Mouse (Mus musculus): Measurements from ENCODE around the gene Olfr971. TPM values are rescaled to one million over a fixed set of nuclear protein-coding genes. Genes with fewer than 3 reads are reported as not detected.
"Not testable (repeated sequence)": the region's sequence is repeated elsewhere in the genome, so short reads cannot be mapped to it uniquely, and the experiment has no call there.

The Olfr971 gene
- total RNA-seq (2021): not detected
- long read RNA-seq, experiment 1: 0 reads
- long read RNA-seq, experiment 2: 0 reads

DNA sequence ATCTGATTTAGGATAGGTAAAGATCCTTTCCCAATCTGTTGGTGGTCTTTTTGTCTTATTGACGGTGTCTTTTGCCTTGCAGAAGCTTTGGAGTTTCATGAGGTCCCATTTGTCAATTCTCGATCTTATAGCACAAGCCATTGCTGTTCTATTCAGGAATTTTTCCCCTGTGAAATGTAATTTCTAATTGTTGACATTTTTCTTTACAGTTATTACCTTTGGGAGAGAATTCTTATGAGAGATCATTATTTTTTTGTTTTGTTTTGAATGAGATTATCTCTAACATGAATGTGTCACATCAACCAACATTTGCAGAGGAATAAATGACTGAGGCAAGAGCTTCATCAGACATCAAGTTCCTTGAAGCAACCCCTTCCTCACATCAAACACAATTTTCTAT lies at the start of gene Olfr971:
Olfr971 (plus strand) TSS at position 301 of the 400 bp plus-strand sequence.
- not testable (repeated sequence) for DNase-seq

GRCm38 (mm10) chr9:39790558-39790957 lies 46.1 kb upstream of the Olfr971 start, which contains the start of gene Olfr969:
TSS of gene Olfr969 (plus strand) at chr9:39790945.
- DNase-seq: no peak

DNA sequence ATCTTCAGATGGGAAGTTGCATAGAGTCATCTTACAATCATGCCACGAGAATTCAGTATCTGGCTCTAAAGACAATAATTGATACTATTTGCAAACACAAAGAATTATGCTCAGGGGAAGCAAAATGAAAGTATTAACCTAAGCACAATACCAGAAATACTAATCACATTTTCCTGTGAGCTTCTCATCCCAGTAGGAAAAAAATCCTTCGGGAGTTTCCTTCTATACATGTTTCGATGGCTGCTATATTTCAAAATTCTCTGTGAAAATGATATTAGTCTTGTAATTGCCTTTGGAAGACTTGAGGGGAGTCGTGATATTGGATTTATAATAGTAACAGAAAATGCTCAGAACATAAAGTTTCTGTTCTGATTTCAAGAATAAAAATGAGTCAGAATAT lies 28.1 kb upstream of the Olfr971 start, which contains the start of gene Olfr970:
Olfr970 (plus strand) TSS at position 301 of the 400 bp plus-strand sequence.
- no peak for DNase-seq

DNA sequence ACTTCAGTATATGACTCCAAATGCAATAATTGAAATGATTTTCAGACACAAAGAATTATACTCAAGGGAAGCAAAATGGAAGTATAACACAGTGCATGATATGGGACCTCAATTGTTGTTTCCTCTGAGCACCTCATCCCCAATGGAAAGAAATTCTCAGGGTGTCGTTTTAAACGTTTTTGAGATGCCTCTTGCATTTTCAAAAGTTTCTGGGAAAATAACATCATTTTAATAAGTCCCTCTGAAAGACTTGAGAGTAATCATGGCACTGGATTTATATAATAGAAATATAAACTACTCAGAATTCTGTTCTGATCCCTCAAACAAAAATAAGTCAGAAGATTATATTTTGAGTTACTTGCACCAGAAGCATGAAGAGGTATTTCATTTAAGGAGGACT lies 29.4 kb downstream of the Olfr971 start, which contains the start of gene Olfr972:
Olfr972 (plus strand) TSS at position 301 of the 400 bp plus-strand sequence.
- DNase-seq: no peak

DNA sequence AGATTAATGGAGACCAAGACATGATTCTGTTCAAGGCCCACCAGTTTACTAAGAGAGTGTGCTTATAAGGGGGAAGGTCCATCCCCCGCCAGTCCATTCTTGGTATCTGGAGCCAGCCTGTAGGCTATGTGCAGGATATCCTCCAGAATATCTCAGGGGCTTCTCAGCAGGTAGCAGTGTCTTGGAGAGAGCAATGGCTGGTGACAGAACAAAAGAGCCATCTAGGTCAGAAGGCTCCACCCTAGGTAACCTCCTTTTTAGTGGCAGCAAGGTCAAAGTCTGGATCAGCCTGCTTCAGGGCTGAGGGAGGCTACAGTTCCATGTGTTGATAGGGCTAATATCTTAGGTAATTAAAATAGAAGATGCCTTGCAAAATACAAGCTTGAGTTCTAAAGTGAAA lies 35.3 kb downstream of the Olfr971 start:
- not testable (repeated sequence) for DNase-seq

- DNase-seq: not testable (repeated sequence)
Observed at GRCm38 (mm10) chr9:39877541-39878396, 41.1 kb downstream of the Olfr971 start.

Other genes starting within 250 kb of the Olfr971 start
- gene AW551984, start 232.5 kb upstream of the Olfr971 start, total RNA-seq (2021): 1 to 10 TPM; 6.6 to 7.9 TPM
- not detected for gene Olfr148, start 226.2 kb upstream of the Olfr971 start, total RNA-seq (2021)
- gene Olfr960, start 215.5 kb upstream of the Olfr971 start, total RNA-seq (2021): not detected
- not detected for gene Olfr961, start 191.8 kb upstream of the Olfr971 start, total RNA-seq (2021)
- gene Olfr963, start 169.7 kb upstream of the Olfr971 start, total RNA-seq (2021): not detected
- gene Olfr149, start 129.8 kb upstream of the Olfr971 start, total RNA-seq (2021): not detected
- gene Olfr965, start 125.5 kb upstream of the Olfr971 start, total RNA-seq (2021): not detected
- gene Olfr150, start 105.9 kb upstream of the Olfr971 start, total RNA-seq (2021): not detected
- not detected for gene Olfr967, start 90.6 kb upstream of the Olfr971 start, total RNA-seq (2021)
- gene Olfr968, start 53.6 kb upstream of the Olfr971 start, total RNA-seq (2021): not detected
- gene Olfr969, start 45.9 kb upstream of the Olfr971 start, total RNA-seq (2021): not detected
- not detected for gene Olfr970, start 28.0 kb upstream of the Olfr971 start, total RNA-seq (2021)
- gene Olfr972, start 29.5 kb downstream of the Olfr971 start, total RNA-seq (2021): not detected
- not detected for gene Olfr229, start 70.5 kb downstream of the Olfr971 start, total RNA-seq (2021)
- not detected for gene Olfr974, start 100.6 kb downstream of the Olfr971 start, total RNA-seq (2021)
- not detected for gene Olfr975, start 115.2 kb downstream of the Olfr971 start, total RNA-seq (2021)
- gene Olfr976, start 124.3 kb downstream of the Olfr971 start, total RNA-seq (2021): not detected
- not detected for gene Olfr978, start 155.2 kb downstream of the Olfr971 start, total RNA-seq (2021)
- gene Olfr979, start 166.6 kb downstream of the Olfr971 start, total RNA-seq (2021): not detected
- not detected for gene Olfr980, start 172.7 kb downstream of the Olfr971 start, total RNA-seq (2021)
- gene Olfr981, start 184.6 kb downstream of the Olfr971 start, total RNA-seq (2021): not detected
- not detected for gene Olfr982, start 237.0 kb downstream of the Olfr971 start, total RNA-seq (2021)

Data from adrenal gland, postnatal 36 days (tissue).